Mouse (Mus musculus) ovary, adult 18-20 months (tissue): ENCODE measurements around the gene Nrg4.

Source experiments
- DNase-seq: peaks from one replicate; pipeline ENCODE4 v3.0.0; 2022; ENCODE audit warnings: low spot score, mixed read lengths

The Nrg4 gene

DNA sequence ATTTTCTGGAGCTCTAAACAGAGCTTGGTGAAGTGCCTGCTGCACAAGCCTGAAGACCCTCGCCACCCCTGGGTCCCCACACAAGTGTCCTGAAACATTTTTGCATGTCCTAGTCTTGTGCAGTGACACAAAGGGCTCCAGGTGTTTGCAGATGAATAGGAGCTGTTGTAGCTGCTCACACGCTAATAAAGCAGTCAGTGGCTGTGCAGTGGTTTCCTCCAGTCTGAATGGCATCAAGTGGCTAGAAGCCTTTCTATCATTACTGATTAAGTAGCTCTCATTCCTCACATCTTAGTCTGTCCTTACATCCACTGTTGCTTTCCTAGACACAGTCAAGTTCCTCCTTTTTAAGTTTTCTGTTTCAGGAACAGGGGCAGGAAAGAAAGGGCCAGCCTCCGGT lies 111.0 kb downstream of the Nrg4 start:
- no peak for DNase-seq

DNA sequence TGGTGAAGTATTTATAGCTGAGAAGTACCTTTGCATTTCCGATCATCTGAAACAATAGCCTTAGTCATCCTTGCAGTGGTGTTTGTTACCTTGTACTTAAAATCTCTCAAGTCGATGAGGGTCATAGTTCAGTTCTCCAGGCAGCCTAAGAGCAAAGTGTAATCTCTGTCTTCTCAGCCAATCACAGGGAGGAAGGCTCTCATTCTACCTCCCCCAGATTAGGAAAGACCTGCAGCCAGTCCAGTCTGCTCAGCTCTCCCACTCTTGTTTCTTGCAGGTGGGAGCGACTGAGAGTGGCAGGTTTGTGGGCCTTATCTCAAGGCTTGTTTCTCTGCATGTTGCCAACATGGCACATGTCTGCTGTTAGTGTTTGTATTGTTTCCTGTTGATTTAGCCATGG lies 111.6 kb downstream of the Nrg4 start:
- DNase-seq: no peak

DNA sequence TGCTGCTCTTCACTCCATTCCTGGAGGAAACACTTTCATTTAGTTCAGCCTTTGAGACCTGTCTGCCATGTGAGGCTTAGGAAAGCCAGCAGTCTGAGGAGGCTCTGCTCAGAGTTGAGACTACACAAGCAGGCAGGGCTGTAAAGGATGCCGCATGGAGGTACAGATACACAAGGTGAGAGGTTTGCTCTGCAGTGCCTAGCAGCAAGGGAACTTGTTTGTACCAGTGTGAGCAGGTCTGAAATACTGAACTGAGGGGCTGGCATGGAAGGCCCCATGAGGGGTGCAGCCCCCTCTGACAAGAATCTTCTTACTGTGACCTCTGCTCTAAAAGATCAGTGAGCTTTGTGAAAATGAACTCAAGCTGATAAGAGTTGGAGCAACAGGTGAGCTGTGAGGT lies 113.2 kb downstream of the Nrg4 start:
- no peak for DNase-seq

DNA sequence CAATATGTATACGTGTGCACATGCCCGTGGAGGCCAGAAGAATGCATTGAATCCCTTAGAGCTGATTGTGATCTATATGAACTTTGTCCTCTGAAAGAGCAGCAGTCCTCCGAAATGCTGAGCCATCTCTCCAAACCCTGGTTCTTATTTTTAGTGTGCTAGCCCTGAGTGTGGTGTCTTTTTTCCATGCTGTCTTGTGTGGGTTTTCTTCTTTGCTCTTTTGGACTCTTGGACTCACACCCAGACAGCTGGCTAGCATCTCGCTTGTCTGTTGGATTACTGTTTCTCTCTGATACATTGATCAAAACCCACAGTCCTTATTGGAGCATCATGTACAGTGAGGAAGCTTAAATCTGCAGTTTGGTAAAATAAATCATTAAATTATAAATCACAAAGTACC lies 115.0 kb downstream of the Nrg4 start:
- DNase-seq: no peak

DNA sequence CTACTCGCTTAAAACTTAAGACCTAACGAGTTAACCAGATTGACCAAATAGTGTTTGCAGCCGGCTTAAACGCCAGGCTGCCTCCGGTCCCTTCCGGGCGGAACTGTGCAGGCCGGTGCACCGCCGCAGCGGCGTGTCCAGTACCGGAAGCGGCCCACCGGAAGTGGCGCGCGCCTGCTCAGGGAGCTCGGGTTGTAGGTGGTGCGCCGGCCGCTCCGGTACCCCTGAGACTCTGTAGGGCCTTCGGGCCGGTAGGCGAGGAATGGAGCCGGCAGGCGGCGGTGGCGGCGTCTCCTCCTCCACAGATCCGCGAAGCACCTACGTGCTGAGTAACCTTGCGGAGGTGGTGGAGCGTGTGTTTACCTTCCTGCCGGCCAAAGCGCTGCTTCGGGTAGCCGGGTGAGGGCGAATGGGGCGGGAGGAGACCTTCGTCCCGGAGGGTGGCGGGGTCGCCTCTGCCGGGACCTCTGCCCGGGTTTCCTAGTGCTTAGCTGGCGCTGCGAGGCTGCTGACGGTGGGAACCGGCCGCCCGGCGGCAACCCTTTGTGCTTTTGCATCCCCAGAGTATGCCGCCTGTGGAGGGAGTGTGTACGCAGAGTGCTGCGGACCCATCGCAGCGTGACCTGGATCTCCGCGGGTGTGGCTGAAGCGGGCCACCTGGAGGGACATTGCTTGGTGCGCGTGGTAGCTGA lies 117.7 kb downstream of the Nrg4 start, which contains the start of gene Fbxo22:
Gene Fbxo22 (plus strand): TSS at position 136 of the 692 bp plus-strand sequence.
- DNase-seq: peak; percentile 64

DNA sequence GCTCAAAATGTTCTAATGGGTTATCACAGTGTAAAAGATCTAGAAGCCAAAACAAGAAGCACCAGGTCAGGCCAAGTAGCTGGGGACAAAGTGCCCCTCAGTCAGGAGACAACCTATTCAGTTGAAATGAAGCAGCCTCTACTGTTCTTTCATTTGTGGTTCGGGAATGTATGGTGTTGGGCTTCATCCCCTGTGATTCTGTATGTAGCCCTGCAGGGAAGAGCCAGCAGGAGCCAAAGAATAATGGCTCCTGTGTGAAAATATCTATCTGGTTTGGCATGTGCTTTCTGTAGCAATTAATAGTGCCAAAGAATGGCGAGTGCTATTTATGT lies 118.2 kb downstream of the Nrg4 start:
- no peak for DNase-seq

DNA sequence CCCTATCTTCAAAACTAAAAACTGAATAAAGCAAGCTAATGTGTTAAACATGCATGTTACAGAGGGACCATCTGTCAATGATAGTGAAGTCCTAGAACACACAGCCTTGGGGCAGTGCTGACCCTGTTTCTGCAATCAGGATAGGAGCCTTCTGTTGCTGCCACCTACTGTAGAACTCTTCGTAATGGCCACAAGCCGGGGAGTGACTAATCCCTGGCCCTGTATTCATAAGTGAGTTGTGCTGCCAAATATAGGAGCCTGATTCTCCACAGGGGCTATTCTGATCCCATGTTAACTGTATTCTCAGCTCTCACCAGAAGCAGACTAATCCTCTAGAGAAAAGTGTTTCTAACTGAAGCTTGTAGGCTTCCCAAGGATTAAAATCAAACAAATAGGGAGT lies 127.3 kb downstream of the Nrg4 start:
- DNase-seq: no peak

DNA sequence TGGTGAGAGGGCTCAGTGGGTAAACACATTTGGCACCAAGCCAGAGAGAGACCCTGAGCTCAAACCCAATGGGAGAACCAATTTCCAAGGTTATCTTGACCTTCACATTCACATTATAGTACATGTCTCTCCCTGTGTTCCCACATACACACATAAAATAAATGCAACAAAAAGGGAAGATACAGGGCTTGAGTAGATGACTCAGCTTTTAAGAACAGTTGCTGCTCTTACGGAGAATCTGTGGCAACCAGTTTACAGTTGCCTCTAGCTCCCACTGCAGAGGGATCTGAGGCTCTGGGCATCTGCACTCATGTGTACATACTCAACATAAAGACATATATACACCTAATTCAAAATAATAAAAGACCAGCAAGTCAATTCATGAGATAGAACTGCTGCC lies 128.4 kb downstream of the Nrg4 start:
- no peak for DNase-seq

DNA sequence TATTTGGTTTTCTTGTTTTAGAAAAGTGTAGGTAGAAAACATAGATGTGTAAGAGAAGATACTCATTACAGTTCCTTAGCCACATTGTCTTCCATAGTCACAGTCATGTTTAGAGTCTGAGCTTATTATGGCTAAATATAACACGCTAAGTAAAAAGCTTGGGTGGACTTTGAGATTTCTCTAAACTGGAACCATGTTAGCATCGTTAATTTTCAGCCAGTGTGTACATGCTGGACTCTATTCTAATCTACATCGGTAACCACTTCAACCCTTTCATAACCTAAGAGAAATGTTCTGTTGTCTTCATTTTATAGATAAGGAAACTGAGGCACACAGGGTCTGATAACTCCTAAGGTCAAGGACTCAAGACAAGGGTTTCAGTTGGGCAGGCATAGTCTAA lies 130.8 kb downstream of the Nrg4 start:
- DNase-seq: no peak

DNA sequence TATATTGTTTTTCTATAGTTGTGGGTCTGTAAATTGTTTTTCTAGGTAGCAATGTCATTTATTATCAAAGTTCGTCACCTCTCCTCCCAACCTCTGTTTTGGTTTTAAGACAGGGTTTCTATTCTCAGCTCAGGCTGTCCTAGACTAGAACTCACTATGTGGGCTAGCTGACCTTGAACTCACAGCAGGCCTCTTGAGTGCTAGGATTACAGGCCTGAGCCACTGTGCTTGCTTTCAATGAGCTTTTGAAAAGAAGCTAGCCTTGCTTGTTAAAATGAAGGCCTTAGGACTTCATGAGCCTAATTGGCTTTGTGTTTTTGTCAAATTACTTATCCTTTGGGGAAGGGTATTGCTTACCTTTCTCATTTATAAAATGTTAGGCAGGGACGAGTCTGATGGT lies 152.4 kb downstream of the Nrg4 start:
- no peak for DNase-seq

DNA sequence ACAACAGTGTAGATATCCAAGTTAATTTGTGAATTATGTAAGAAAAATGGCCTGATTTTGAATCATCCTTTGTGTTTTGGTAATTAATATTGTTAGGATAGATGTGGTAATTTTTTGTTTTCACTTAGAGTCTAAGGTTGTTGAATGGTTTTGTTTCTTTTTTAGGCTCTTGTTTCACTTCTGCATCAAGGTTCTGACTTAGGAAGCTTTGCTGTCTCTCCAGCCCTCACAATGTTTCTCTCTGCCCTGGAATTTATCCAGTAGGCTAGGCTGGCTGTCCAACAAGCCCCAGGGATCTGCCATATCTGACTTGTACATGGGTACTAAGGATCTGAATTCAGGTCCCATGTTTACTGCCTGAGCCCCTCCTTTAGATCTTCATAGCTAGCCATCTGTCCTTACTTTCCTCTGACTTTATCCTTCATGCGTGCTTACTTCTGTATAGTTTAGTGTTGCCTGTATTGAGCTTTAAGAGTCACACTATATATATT lies 154.4 kb downstream of the Nrg4 start:
- DNase-seq: no peak

DNA sequence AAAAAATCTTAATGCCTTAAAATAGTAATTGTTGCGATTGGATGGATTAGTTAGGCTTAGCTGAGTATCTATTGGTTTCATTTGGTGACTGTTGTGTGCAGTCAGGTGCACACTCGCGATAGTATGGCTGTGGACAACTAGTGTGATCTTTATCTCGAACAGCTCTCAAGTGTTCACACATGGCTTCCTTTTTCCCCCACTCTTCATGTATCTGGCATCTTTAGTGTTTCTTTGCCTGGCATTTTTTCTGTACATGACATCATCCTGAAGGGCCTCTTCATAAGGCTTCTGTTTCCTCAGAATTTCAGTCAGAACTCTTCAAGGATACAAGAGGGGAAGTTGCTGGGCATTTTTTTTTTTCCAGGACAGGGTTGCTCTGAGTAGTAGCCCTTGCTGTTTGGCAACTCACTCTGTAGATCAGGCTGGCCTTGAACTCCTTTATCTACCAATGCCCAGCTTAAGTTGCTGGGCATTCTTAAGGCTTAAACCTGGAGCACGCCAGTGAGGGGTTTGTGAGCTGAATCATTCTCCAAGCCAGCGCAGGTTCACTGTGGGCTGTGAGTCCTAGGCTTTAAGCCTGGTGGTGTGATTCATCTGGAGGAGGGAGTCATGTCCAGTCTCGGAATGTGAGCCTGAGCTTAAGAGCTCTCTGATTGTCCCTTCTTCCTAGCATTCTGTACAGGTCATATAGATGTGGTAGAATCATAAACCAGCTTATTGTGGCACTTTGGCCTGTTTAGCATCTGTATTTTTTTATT lies 155.8 kb downstream of the Nrg4 start:
- no peak for DNase-seq
